Mouse (Mus musculus) forebrain, embryonic 16.5 days (tissue): ENCODE data around the gene Ghdc. TPM values are rescaled to one million over a fixed set of nuclear protein-coding genes. Genes with fewer than 3 reads are reported as not detected.
"Not testable (repeated sequence)": the region's sequence is repeated elsewhere in the genome, so short reads cannot be mapped to it uniquely, and the experiment has no call there.

Source experiments
- ATAC-seq: fragments of 200-750 bp; cut with Nextera tagmentation; 2 replicates; pipeline ENCODE4 v1.8.0; 2017; ENCODE audit warnings: mild to moderate bottlenecking, moderate library complexity
- H3K27ac ChIP-seq: fragments of 300-500 bp; sonication (generic); 2 replicates; pipeline ENCODE4 v1.5.1; 2014; ENCODE audit warnings: low read length, control low read depth
- H3K27me3 ChIP-seq: fragments of 300-500 bp; sonication (generic); replicated peaks from 2 replicates; pipeline ENCODE4 v1.6.1; 2014; ENCODE audit warnings: low read length; ENCODE audit not compliant: control insufficient read depth, insufficient read depth
- H3K36me3 ChIP-seq: fragments of 300-500 bp; sonication (generic); 2 replicates; pipeline ENCODE4 v1.6.1; 2014; ENCODE audit not compliant: control insufficient read depth, insufficient read depth
- H3K4me1 ChIP-seq: fragments of 300-500 bp; sonication (generic); replicated peaks from 2 replicates; pipeline ENCODE4 v1.6.1; 2014; ENCODE audit warnings: low read length; ENCODE audit not compliant: control insufficient read depth, insufficient read depth
- H3K4me2 ChIP-seq: fragments of 300-500 bp; sonication (generic); 2 replicates; pipeline ENCODE4 v1.6.1; 2014; ENCODE audit warnings: mild to moderate bottlenecking, low read length, control low read depth
- H3K4me3 ChIP-seq: fragments of 300-500 bp; sonication (generic); replicated peaks from 2 replicates; pipeline ENCODE4 v1.5.1; 2014; ENCODE audit warnings: mild to moderate bottlenecking, low read length, control low read depth
- H3K9ac ChIP-seq: fragments of 300-500 bp; sonication (generic); replicated peaks from 2 replicates; pipeline ENCODE4 v1.6.1; 2014; ENCODE audit warnings: low read depth, low read length, control low read depth
- H3K9me3 ChIP-seq: fragments of 300-500 bp; sonication (generic); 2 replicates; pipeline ENCODE4 v1.6.1; 2016; ENCODE audit warnings: low read length; ENCODE audit not compliant: control insufficient read depth
- WGBS: fragments of 180-500 bp; shearing (Covaris S2); extraction: QIAGEN DNeasy Blood & Tissue Kit; methylation state at CpG from one replicate; pipeline ENCODE4 v1.1.7; 2014; 5-methylcytosine and 5-hydroxymethylcytosine counted together
- polyA plus RNA-seq: library from polyadenylated mRNA; unstranded; fragments of >200 nt; fragmentation: Nextera tagmentation; extraction: Ambion mirVana; gene quantifications from 2 replicates; pipeline ENCODE4 v1.2.1, GENCODE M21; 2015

The Ghdc gene
- polyA plus RNA-seq, 1 experiment from 2014 or later, result 5.0 TPM

- H3K4me2 ChIP-seq, H3K27ac ChIP-seq, H3K9ac ChIP-seq, H3K27me3 ChIP-seq, ATAC-seq, H3K4me1 ChIP-seq, H3K36me3 ChIP-seq, H3K9me3 ChIP-seq, H3K4me3 ChIP-seq: not testable (repeated sequence)
- 87% methylated on average over 9 of the region's 9 CpGs for WGBS
Measured at GRCm38 (mm10) chr11:100790644-100791043, 19.9 kb upstream of the Ghdc start.

GRCm38 (mm10) chr11:100789702-100790101 lies 18.9 kb upstream of the Ghdc start:
- no peaks in the 10 kb centered on the region for H3K4me1 ChIP-seq
- no peaks in the 10 kb centered on the region for H3K9me3 ChIP-seq
- H3K4me2 ChIP-seq, result no peak overlapping the region
- H3K27ac ChIP-seq, result no peak overlapping the region
- H3K9ac ChIP-seq, result no peak overlapping the region
- no peak for ATAC-seq
- 87% methylated on average over 3 of the region's 3 CpGs for WGBS
- H3K36me3 ChIP-seq, result no peaks in the 10 kb centered on the region; the same call in 1 of the 2 replicates
- H3K27me3 ChIP-seq, result no peaks in the 10 kb centered on the region
- no peak overlapping the region for H3K4me3 ChIP-seq

- Histone ChIP-seq H3K4me3 (no peak overlapping the region), H3K27me3 (no peaks in the 10 kb centered on the region), H3K9me3 (no peaks in the 10 kb centered on the region), H3K36me3 (peaks cover 2% of the 10 kb centered on the region; the same call in 1 of the 2 replicates), H3K27ac (no peak overlapping the region), H3K9ac (no peak overlapping the region), H3K4me2 (no peak overlapping the region), H3K4me1 (no peaks in the 10 kb centered on the region)
- no peak for ATAC-seq
- WGBS, result 69% methylated on average over 2 of the region's 2 CpGs
Measured at GRCm38 (mm10) chr11:100785774-100786173, 15.0 kb upstream of the Ghdc start.

GRCm38 (mm10) chr11:100784286-100784685 lies 13.5 kb upstream of the Ghdc start:
- H3K4me1 ChIP-seq, result no peaks in the 10 kb centered on the region
- peaks cover 2% of the 10 kb centered on the region; the same call in 1 of the 2 replicates for H3K36me3 ChIP-seq
- H3K4me2 ChIP-seq, result no peak overlapping the region
- no peak overlapping the region for H3K4me3 ChIP-seq
- H3K27me3 ChIP-seq, result no peaks in the 10 kb centered on the region
- no peak overlapping the region for H3K9ac ChIP-seq
- no peak for ATAC-seq
- no peak overlapping the region for H3K27ac ChIP-seq
- H3K9me3 ChIP-seq, result no peaks in the 10 kb centered on the region
- WGBS, result 77% methylated on average over 8 of the region's 8 CpGs

GRCm38 (mm10) chr11:100782568-100782967 lies 11.8 kb upstream of the Ghdc start:
- Histone ChIP-seq H3K27me3 (no peaks in the 10 kb centered on the region), H3K9me3 (no peaks in the 10 kb centered on the region), H3K4me1 (no peaks in the 10 kb centered on the region), H3K27ac (no peak overlapping the region), H3K4me2 (no peak overlapping the region), H3K9ac (no peak overlapping the region), H3K4me3 (no peak overlapping the region), H3K36me3 (peaks cover 2% of the 10 kb centered on the region; the same call in 1 of the 2 replicates)
- ATAC-seq, result no peak
- 90% methylated on average over 13 of the region's 13 CpGs for WGBS

GRCm38 (mm10) chr11:100781763-100782475 lies 11.2 kb upstream of the Ghdc start:
- Histone ChIP-seq H3K4me3 (no peak overlapping the region), H3K27me3 (no peaks in the 10 kb centered on the region), H3K4me2 (no peak overlapping the region), H3K36me3 (peaks cover 2% of the 10 kb centered on the region; the same call in 1 of the 2 replicates), H3K27ac (no peak overlapping the region), H3K9ac (no peak overlapping the region), H3K4me1 (no peaks in the 10 kb centered on the region), H3K9me3 (no peaks in the 10 kb centered on the region)
- no peak for ATAC-seq
- WGBS, result 92% methylated on average over 15 of the region's 15 CpGs

GRCm38 (mm10) chr11:100780247-100780646 lies 9.5 kb upstream of the Ghdc start:
- no peaks in the 10 kb centered on the region for H3K9me3 ChIP-seq
- no peaks in the 10 kb centered on the region for H3K27me3 ChIP-seq
- WGBS, result 78% methylated on average over 8 of the region's 8 CpGs
- no peak overlapping the region for H3K4me3 ChIP-seq
- H3K27ac ChIP-seq, result no peak overlapping the region
- no peaks in the 10 kb centered on the region for H3K4me1 ChIP-seq
- H3K9ac ChIP-seq, result no peak overlapping the region
- H3K36me3 ChIP-seq, result peaks cover 2% of the 10 kb centered on the region; the same call in 1 of the 2 replicates
- ATAC-seq, result no peak
- H3K4me2 ChIP-seq, result no peak overlapping the region

- WGBS, result 80% methylated on average over 3 of the region's 3 CpGs
- Histone ChIP-seq H3K9me3 (no peaks in the 10 kb centered on the region), H3K4me2 (no peak overlapping the region), H3K36me3 (peaks cover 1% of the 10 kb centered on the region; the same call in 1 of the 2 replicates), H3K9ac (no peak overlapping the region), H3K27ac (no peak overlapping the region), H3K27me3 (no peaks in the 10 kb centered on the region), H3K4me1 (no peaks in the 10 kb centered on the region), H3K4me3 (no peak overlapping the region)
- no peak for ATAC-seq
Measured at GRCm38 (mm10) chr11:100778069-100778468, 7.3 kb upstream of the Ghdc start.

- H3K4me2 ChIP-seq, result no peak overlapping the region
Measured at GRCm38 (mm10) chr11:100775921-100776320, 5.2 kb upstream of the Ghdc start.

More at GRCm38 (mm10) chr11:100775921-100776320, 5.2 kb upstream of the Ghdc start:
- Histone ChIP-seq H3K27me3 (no peaks in the 10 kb centered on the region), H3K27ac (no peak overlapping the region), H3K9me3 (no peaks in the 10 kb centered on the region), H3K4me1 (peaks cover 2% of the 10 kb centered on the region), H3K36me3 (no peaks in the 10 kb centered on the region), H3K9ac (no peak overlapping the region), H3K4me3 (no peak overlapping the region)
- 90% methylated on average over 10 of the region's 10 CpGs for WGBS
- no peak for ATAC-seq
